Mouse (Mus musculus) small intestine, adult 2 months (tissue): ENCODE data around the gene Plp2. TPM values are rescaled to one million over a fixed set of nuclear protein-coding genes. Genes with fewer than 3 reads are reported as not detected.
"Not testable (repeated sequence)": the region's sequence is repeated elsewhere in the genome, so short reads cannot be mapped to it uniquely, and the experiment has no call there.

Source experiments
- H3K27ac ChIP-seq: fragments of 200-500 bp; 2 replicates; pipeline ENCODE4 v1.5.1; 2012; ENCODE audit warnings: low read depth, low read length, control low read depth, inconsistent platforms; ENCODE audit not compliant: insufficient read depth
- H3K27me3 ChIP-seq: fragments of 200-500 bp; 2 replicates; pipeline ENCODE4 v1.6.1; 2012; ENCODE audit warnings: mild to moderate bottlenecking, moderate library complexity, low read length, inconsistent platforms; ENCODE audit not compliant: control insufficient read depth, insufficient read depth
- H3K36me3 ChIP-seq: fragments of 200-500 bp; 2 replicates; pipeline ENCODE4 v1.6.1; 2012; ENCODE audit warnings: mild to moderate bottlenecking, low read length, control low read depth, inconsistent platforms; ENCODE audit not compliant: control insufficient read depth, insufficient read depth
- H3K4me1 ChIP-seq: fragments of 200-500 bp; 2 replicates; pipeline ENCODE4 v1.6.1; 2012; ENCODE audit warnings: low read length, inconsistent platforms, mixed read lengths; ENCODE audit not compliant: control insufficient read depth, insufficient read depth, insufficient read length
- H3K4me3 ChIP-seq: fragments of 200-500 bp; 2 replicates; pipeline ENCODE4 v1.5.1; 2012; ENCODE audit warnings: low read depth, mild to moderate bottlenecking, control low read depth, inconsistent platforms, low read length, moderate library complexity
- CTCF ChIP-seq: fragments of 200-500 bp; IDR thresholded peaks from 2 replicates; pipeline ENCODE4 v1.5.1; 2012; ENCODE audit warnings: low read depth, mild to moderate bottlenecking, control low read depth, inconsistent platforms, low read length, moderate library complexity, mixed read lengths; ENCODE audit not compliant: insufficient replicate concordance, insufficient read length; ENCODE audit errors: extremely low read depth
- POLR2A ChIP-seq: fragments of 200-500 bp; IDR thresholded peaks from 2 replicates; pipeline ENCODE4 v1.6.1; 2012; ENCODE audit warnings: low read depth, mild to moderate bottlenecking, control low read depth, inconsistent platforms, low read length, moderate library complexity
- WGBS: fragments of 180-500 bp; shearing (Covaris S2); methylation state at CpG from one replicate; pipeline ENCODE4 v1.1.7; 2018; 5-methylcytosine and 5-hydroxymethylcytosine counted together
- polyA plus RNA-seq: library from polyadenylated mRNA; depleted of rRNA; stranded (reverse); fragments of >200 nt; gene quantifications from 2 replicates; pipeline ENCODE4 v1.2.3, GENCODE M21; 2012; rRNA removed

Gene Plp2
- 99.6 and 138 TPM in 2 replicates for polyA plus RNA-seq

- Histone ChIP-seq H3K27me3 (no peaks in the 10 kb centered on the region), H3K4me1 (peaks cover 5% of the 10 kb centered on the region; the same call in 1 of the 2 replicates), H3K27ac (peak within 1 kb of the TSS; percentile 77), H3K4me3 (peak within 1 kb of the TSS; percentile 87), H3K36me3 (peaks cover 11% of the 10 kb centered on the region)
- TF ChIP-seq CTCF (no peak), POLR2A (no peak)
- WGBS: 11% methylated on average over 35 of the region's 36 CpGs
Observed at GRCm38 (mm10) chrX:7670921-7671623, at the start of gene Plp2. TSS of gene Plp2 (minus strand) at chrX:7671390.

GRCm38 (mm10) chrX:7716058-7716457 lies 44.9 kb upstream of the Plp2 start:
- H3K4me3 ChIP-seq, H3K27ac ChIP-seq, H3K36me3 ChIP-seq, H3K4me1 ChIP-seq, H3K27me3 ChIP-seq: not testable (repeated sequence)
- 56% methylated on average over 1 of the region's 1 CpGs for WGBS

GRCm38 (mm10) chrX:7714135-7714899 lies 43.1 kb upstream of the Plp2 start, which contains the start of gene Wdr45:
TSS of gene Wdr45 (plus strand) at chrX:7714333.
- not testable (repeated sequence) for H3K4me1 ChIP-seq, H3K36me3 ChIP-seq, H3K27me3 ChIP-seq, H3K27ac ChIP-seq
- H3K4me3 ChIP-seq: peak within 1 kb of the TSS; percentile 51
- 10% methylated on average over 27 of the region's 60 CpGs for WGBS

- not testable (repeated sequence) for H3K4me1 ChIP-seq, H3K27me3 ChIP-seq, H3K36me3 ChIP-seq, H3K27ac ChIP-seq
- peak overlapping the region; percentile 51 for H3K4me3 ChIP-seq
- WGBS: 7% methylated on average over 6 of the region's 12 CpGs
Observed at GRCm38 (mm10) chrX:7713764-7714134, 42.6 kb upstream of the Plp2 start.

- TF ChIP-seq CTCF (no peak), POLR2A (peak; percentile 69)
- Histone ChIP-seq H3K27me3 (no peaks in the 10 kb centered on the region), H3K27ac (peak within 1 kb of the TSS; percentile 62), H3K4me3 (peak within 1 kb of the TSS; percentile 96), H3K4me1 (peaks cover 2% of the 10 kb centered on the region; the same call in 1 of the 2 replicates), H3K36me3 (peaks cover 5% of the 10 kb centered on the region)
- 11% methylated on average over 33 of the region's 33 CpGs for WGBS
Observed at GRCm38 (mm10) chrX:7696954-7697381, 25.8 kb upstream of the Plp2 start, which contains the start of gene Gpkow. TSS of gene Gpkow (plus strand) at chrX:7697131.

- no peak for TF ChIP-seq POLR2A
- TF ChIP-seq CTCF: no peak
- no peaks in the 10 kb centered on the region for H3K27me3 ChIP-seq
- 36% methylated on average over 6 of the region's 6 CpGs for WGBS
Observed at GRCm38 (mm10) chrX:7696520-7696919, 25.3 kb upstream of the Plp2 start.

GRCm38 (mm10) chrX:7692862-7693261 lies 21.7 kb upstream of the Plp2 start:
- WGBS: 33% methylated on average over 4 of the region's 4 CpGs
- Histone ChIP-seq H3K27ac (no peak overlapping the region), H3K36me3 (no peaks in the 10 kb centered on the region), H3K27me3 (no peaks in the 10 kb centered on the region), H3K4me1 (no peaks in the 10 kb centered on the region), H3K4me3 (no peak overlapping the region)
- no peak for TF ChIP-seq POLR2A
- TF ChIP-seq CTCF: no peak

More at GRCm38 (mm10) chrX:7696520-7696919, 25.3 kb upstream of the Plp2 start:
- Histone ChIP-seq H3K36me3 (peaks cover 4% of the 10 kb centered on the region), H3K4me1 (peaks cover 2% of the 10 kb centered on the region; the same call in 1 of the 2 replicates), H3K27ac (no peak overlapping the region), H3K4me3 (no peak overlapping the region)
